Mouse (Mus musculus): ENCODE measurements at regions not wholly inside any gene's neighbourhood (a gene's known extent, or its start where the extent isn't known, plus 50 kb on each side); places are given as distances from the start of the nearest gene placed in this dataset.

GRCm38 (mm10) chr14:103458340-103458739 is 54.8 kb upstream of the Scel start:
- no peak for TF ChIP-seq CTCF (IDR thresholded peaks at IDR 0.05)
- no peak for TF ChIP-seq EP300 (IDR thresholded peaks at IDR 0.05)
- no peak overlapping the region for H3K9ac ChIP-seq (replicated peaks; ENCODE audit: low read depth)
- no peaks in the 10 kb centered on the region for H3K27me3 ChIP-seq (replicated peaks; ENCODE audit: insufficient read depth, low read length)
- H3K27ac ChIP-seq (ENCODE audit: low read length), result no peak overlapping the region
- DNase-seq (ENCODE audit: low spot score) (no peak), ATAC-seq (no peak)
- no peaks in the 10 kb centered on the region for H3K4me1 ChIP-seq (ENCODE audit: insufficient read depth, low read depth, low read length)
- no peak overlapping the region for H3K4me2 ChIP-seq (replicated peaks; ENCODE audit: low read depth, low read length)
- H3K36me3 ChIP-seq (ENCODE audit: insufficient read depth, low read length), result no peaks in the 10 kb centered on the region
- no peak overlapping the region for H3K4me3 ChIP-seq (ENCODE audit: low read depth, low read length)
- no peaks in the 10 kb centered on the region for H3K9me3 ChIP-seq (ENCODE audit: low read length)

- no peaks in the 10 kb centered on the region for H3K4me1 ChIP-seq (ENCODE audit: insufficient read depth, low read depth, low read length)
- H3K4me3 ChIP-seq (ENCODE audit: low read depth, low read length), result no peak overlapping the region
- H3K4me2 ChIP-seq (replicated peaks; ENCODE audit: low read depth, low read length), result no peak overlapping the region
- TF ChIP-seq EP300 (IDR thresholded peaks at IDR 0.05), result no peak
- no peak for TF ChIP-seq CTCF (IDR thresholded peaks at IDR 0.05)
- H3K27me3 ChIP-seq (replicated peaks; ENCODE audit: insufficient read depth, low read length), result no peaks in the 10 kb centered on the region
- peak; percentile 7 for DNase-seq (ENCODE audit: low spot score)
- ATAC-seq, result no peak
- 64% methylated on average over 1 of the region's 1 CpGs for WGBS
- H3K9ac ChIP-seq (replicated peaks; ENCODE audit: low read depth), result no peak overlapping the region
- no peaks in the 10 kb centered on the region for H3K36me3 ChIP-seq (ENCODE audit: insufficient read depth, low read length)
- H3K27ac ChIP-seq (ENCODE audit: low read length), result no peak overlapping the region
- no peaks in the 10 kb centered on the region for H3K9me3 ChIP-seq (ENCODE audit: low read length)
These were observed 57.0 kb upstream of the Scel start for GRCm38 (mm10) chr14:103456106-103456505.

- no peaks in the 10 kb centered on the region for H3K9me3 ChIP-seq (ENCODE audit: low read length)
- H3K4me2 ChIP-seq (replicated peaks; ENCODE audit: low read depth, low read length), result no peak overlapping the region
- ATAC-seq (no peak), DNase-seq (ENCODE audit: low spot score) (peak; percentile 49)
- WGBS, result 68% methylated on average over 6 of the region's 6 CpGs
- H3K4me3 ChIP-seq (ENCODE audit: low read depth, low read length), result no peak overlapping the region
- H3K4me1 ChIP-seq (ENCODE audit: insufficient read depth, low read depth, low read length), result no peaks in the 10 kb centered on the region
- TF ChIP-seq CTCF (IDR thresholded peaks at IDR 0.05) (no peak), EP300 (IDR thresholded peaks at IDR 0.05) (no peak)
- no peak overlapping the region for H3K27ac ChIP-seq (ENCODE audit: low read length)
- no peak overlapping the region for H3K9ac ChIP-seq (replicated peaks; ENCODE audit: low read depth)
- H3K27me3 ChIP-seq (replicated peaks; ENCODE audit: insufficient read depth, low read length), result no peaks in the 10 kb centered on the region
- H3K36me3 ChIP-seq (ENCODE audit: insufficient read depth, low read length), result no peaks in the 10 kb centered on the region
These were observed 62.4 kb upstream of the Scel start for GRCm38 (mm10) chr14:103450756-103451155.

GRCm38 (mm10) chr14:103449447-103449846 is 63.7 kb upstream of the Scel start:
- no peak overlapping the region for H3K27ac ChIP-seq (ENCODE audit: low read length)
- no peaks in the 10 kb centered on the region for H3K27me3 ChIP-seq (replicated peaks; ENCODE audit: insufficient read depth, low read length)
- H3K9ac ChIP-seq (replicated peaks; ENCODE audit: low read depth), result no peak overlapping the region
- no peak for ATAC-seq
- H3K9me3 ChIP-seq (ENCODE audit: low read length), result no peaks in the 10 kb centered on the region
- no peaks in the 10 kb centered on the region for H3K4me1 ChIP-seq (ENCODE audit: insufficient read depth, low read depth, low read length)
- no peak overlapping the region for H3K4me2 ChIP-seq (replicated peaks; ENCODE audit: low read depth, low read length)
- TF ChIP-seq EP300 (IDR thresholded peaks at IDR 0.05), result no peak
- no peak for TF ChIP-seq CTCF (IDR thresholded peaks at IDR 0.05)
- H3K4me3 ChIP-seq (ENCODE audit: low read depth, low read length), result no peak overlapping the region
- DNase-seq (ENCODE audit: low spot score), result no peak
- 69% methylated on average over 5 of the region's 5 CpGs for WGBS
- H3K36me3 ChIP-seq (ENCODE audit: insufficient read depth, low read length), result no peaks in the 10 kb centered on the region

- ATAC-seq, result no peak
- no peak for DNase-seq (ENCODE audit: low spot score)
- 75% methylated on average over 7 of the region's 7 CpGs for WGBS
These were observed 64.1 kb upstream of the Scel start for GRCm38 (mm10) chr14:103449033-103449432.

DNA sequence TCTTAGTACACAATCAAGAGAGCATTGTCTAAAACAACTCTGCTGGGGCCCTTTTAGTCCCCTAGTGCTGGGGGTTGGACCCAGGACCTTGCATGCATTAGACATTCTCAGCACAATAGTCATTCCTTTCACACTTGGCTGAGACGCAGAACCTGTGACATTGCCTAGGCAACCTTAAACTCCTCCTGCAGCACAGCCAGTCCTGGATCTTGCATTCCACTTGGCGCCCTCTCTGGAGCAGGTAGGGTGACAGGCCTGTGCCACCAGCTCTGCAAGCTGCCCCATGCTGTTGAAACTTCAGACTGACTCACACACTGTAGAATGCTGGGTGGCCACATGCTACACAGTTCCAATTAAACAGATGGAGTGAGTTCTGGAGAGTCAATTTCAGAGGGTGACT is 66.5 kb upstream of the Scel start:
- Histone ChIP-seq H3K9ac (replicated peaks; ENCODE audit: low read depth) (no peak overlapping the region), H3K9me3 (ENCODE audit: low read length) (no peaks in the 10 kb centered on the region), H3K4me2 (replicated peaks; ENCODE audit: low read depth, low read length) (no peak overlapping the region), H3K27me3 (replicated peaks; ENCODE audit: insufficient read depth, low read length) (no peaks in the 10 kb centered on the region), H3K36me3 (ENCODE audit: insufficient read depth, low read length) (no peaks in the 10 kb centered on the region), H3K4me3 (ENCODE audit: low read depth, low read length) (no peak overlapping the region), H3K4me1 (ENCODE audit: insufficient read depth, low read depth, low read length) (no peaks in the 10 kb centered on the region), H3K27ac (ENCODE audit: low read length) (no peak overlapping the region)
- TF ChIP-seq EP300 (IDR thresholded peaks at IDR 0.05) (no peak), CTCF (IDR thresholded peaks at IDR 0.05) (0 out of 2 replicates have a peak, but pooled peaks have one; percentile 3)
- WGBS, result 40% methylated on average over 2 of the region's 2 CpGs
- DNase-seq (ENCODE audit: low spot score), result peak; percentile 29
- peak; percentile 75 for ATAC-seq

More at GRCm38 (mm10) chr14:103449033-103449432, 64.1 kb upstream of the Scel start:
- no peaks in the 10 kb centered on the region for H3K4me1 ChIP-seq (ENCODE audit: insufficient read depth, low read depth, low read length)
- TF ChIP-seq CTCF (IDR thresholded peaks at IDR 0.05), result no peak
- TF ChIP-seq EP300 (IDR thresholded peaks at IDR 0.05), result no peak
- no peaks in the 10 kb centered on the region for H3K27me3 ChIP-seq (replicated peaks; ENCODE audit: insufficient read depth, low read length)
- H3K27ac ChIP-seq (ENCODE audit: low read length), result no peak overlapping the region
- no peak overlapping the region for H3K4me2 ChIP-seq (replicated peaks; ENCODE audit: low read depth, low read length)
- H3K9ac ChIP-seq (replicated peaks; ENCODE audit: low read depth), result no peak overlapping the region
- no peaks in the 10 kb centered on the region for H3K9me3 ChIP-seq (ENCODE audit: low read length)
- no peaks in the 10 kb centered on the region for H3K36me3 ChIP-seq (ENCODE audit: insufficient read depth, low read length)
- H3K4me3 ChIP-seq (ENCODE audit: low read depth, low read length), result no peak overlapping the region

DNA sequence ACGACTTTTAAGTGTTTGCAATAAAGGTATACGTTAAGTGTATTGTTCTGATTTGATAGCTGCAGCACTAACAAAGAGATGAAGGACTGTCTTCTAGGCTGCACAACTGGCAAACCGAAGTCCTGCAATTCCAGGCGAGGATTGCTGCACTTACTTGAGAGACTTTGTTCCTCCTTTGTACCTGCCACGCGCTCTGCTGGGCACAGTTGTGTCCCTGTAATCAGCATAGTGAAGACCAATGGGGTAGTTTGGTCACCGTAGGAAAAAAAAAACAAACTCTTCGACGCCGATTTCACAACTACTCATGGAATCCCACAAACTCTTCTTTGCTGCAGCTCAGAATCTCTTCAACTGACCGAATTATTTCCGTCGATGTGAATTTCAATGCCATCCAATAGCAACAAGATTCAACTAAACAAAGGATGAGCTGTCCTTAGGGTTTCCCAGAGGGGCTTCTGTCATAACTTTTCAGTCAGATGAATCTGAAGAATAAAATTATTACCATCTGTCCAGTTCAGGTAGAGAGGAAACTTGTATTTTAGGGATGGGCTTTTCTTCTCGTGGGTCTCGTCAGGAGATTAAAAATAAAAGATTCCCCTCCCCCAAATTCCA is 71.6 kb upstream of the Scel start:
- TF ChIP-seq CTCF (IDR thresholded peaks at IDR 0.05) (no peak), EP300 (IDR thresholded peaks at IDR 0.05) (no peak)
- WGBS, result 77% methylated on average over 15 of the region's 15 CpGs
- Histone ChIP-seq H3K27ac (ENCODE audit: low read length) (no peak overlapping the region), H3K36me3 (ENCODE audit: insufficient read depth, low read length) (no peaks in the 10 kb centered on the region), H3K4me1 (ENCODE audit: insufficient read depth, low read depth, low read length) (no peaks in the 10 kb centered on the region), H3K9ac (replicated peaks; ENCODE audit: low read depth) (no peak overlapping the region), H3K9me3 (ENCODE audit: low read length) (no peaks in the 10 kb centered on the region), H3K27me3 (replicated peaks; ENCODE audit: insufficient read depth, low read length) (no peaks in the 10 kb centered on the region), H3K4me2 (replicated peaks; ENCODE audit: low read depth, low read length) (no peak overlapping the region), H3K4me3 (ENCODE audit: low read depth, low read length) (no peak overlapping the region)
- no peak for ATAC-seq
- DNase-seq (ENCODE audit: low spot score), result no peak

All from lung, postnatal 0 days (tissue).